Mouse (Mus musculus) lung, adult 2 months (tissue): ENCODE results near the gene Gm5152.
"Not testable (repeated sequence)": the region's sequence is repeated elsewhere in the genome, so short reads cannot be mapped to it uniquely, and the experiment has no call there.

Experiments
- CTCF ChIP-seq: fragments of 200-500 bp; IDR thresholded peaks from 2 replicates; pipeline ENCODE4 v1.5.1; 2011; ENCODE audit warnings: mild to moderate bottlenecking, low read length, control low read depth; ENCODE audit not compliant: insufficient read depth
- POLR2A ChIP-seq: fragments of 200-500 bp; IDR thresholded peaks from 2 replicates; pipeline ENCODE4 v1.6.1; 2011; ENCODE audit warnings: low read depth, mild to moderate bottlenecking, control low read depth, low read length, borderline replicate concordance; ENCODE audit errors: extremely low read depth

GRCm38 (mm10) chr5:10246426-10246825, at the start of gene Gm5152:
- not testable (repeated sequence) for TF ChIP-seq POLR2A, CTCF
